Mouse (Mus musculus): ENCODE data around the gene Wdr93.

- TF ChIP-seq CTCF (IDR thresholded peaks at IDR 0.05; ENCODE audit: insufficient read depth, low read length) (no peak), POLR2A (IDR thresholded peaks at IDR 0.05; ENCODE audit: borderline replicate concordance, extremely low read depth, low read depth, low read length) (no peak)
Observed at GRCm38 (mm10) chr7:79818321-79818720, 75.4 kb downstream of the Wdr93 start.

Measured in lung, adult 2 months (tissue).